In the genomic region with DNA sequence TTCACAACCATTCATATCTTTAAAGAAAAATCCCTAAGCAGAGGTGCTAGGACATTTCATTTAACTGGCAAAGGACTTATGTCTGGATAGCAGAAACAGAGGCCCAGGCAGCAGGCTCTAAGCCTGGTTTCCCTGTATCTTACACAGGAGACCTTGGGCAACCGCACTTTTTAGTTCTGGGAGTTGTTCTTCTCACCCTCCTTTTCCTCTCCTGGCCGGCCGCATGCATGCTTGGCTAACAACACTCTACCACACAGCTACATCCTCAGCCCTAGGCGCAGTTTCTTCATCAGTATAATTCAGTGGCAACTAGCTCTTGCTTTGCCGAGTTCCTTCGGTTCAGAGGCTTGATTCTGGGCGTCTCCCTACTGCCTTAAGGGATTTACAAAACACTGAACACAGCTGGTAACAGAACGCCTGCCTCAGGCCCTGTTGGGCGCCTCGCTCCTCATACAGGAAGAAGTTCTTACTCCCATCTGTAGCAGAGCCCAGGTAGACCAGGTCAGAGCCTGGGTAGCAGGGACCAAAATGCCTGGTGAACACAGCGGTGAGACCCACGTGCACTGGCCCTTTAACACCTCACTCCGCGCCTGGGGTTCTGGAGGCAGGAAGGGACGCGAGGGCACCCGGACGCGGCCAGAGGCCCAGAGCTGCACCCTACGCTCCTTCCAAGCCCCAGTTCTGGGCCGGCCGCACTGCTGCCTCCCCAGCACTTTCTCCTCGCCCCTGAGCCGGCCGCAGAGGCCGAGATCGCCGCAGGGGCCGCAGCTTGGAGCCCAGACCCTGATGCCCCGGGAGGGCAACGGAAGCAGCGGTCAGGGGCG, we compare ENCODE assay signal across 8 mouse cellular contexts. TPM values are rescaled to one million over a fixed set of nuclear protein-coding genes. Genes with fewer than 3 reads are reported as not detected.
A peak's percentile ranks its signal among the peaks of the same experiment; 100 is the strongest.
DNase-seq lines count a peak whose midpoint lies in the region; ATAC-seq and TF ChIP-seq lines count a peak whose summit lies in the region.

No protein-coding gene starts in this region.

- ATAC-seq in limb, embryonic 13.5 days (ENCODE audit: low FRiP score, low read depth), result peak; percentile 44
- peak; percentile 77 for ATAC-seq in midbrain, embryonic 16.5 days

- H3K4me2 ChIP-seq in limb, embryonic 13.5 days (replicated peaks), result peak overlapping the region; percentile 98
- peak overlapping the region; percentile 74 for H3K4me2 ChIP-seq in midbrain, embryonic 16.5 days (ENCODE audit: low read length)

- intact Hi-C loops in heart, postnatal 10 days (cut with DNase I), result no loop called here

- no peaks in the 10 kb centered on the region for H3K9me3 ChIP-seq in limb, embryonic 13.5 days
- H3K9me3 ChIP-seq in midbrain, embryonic 16.5 days (replicated peaks; ENCODE audit: control insufficient read depth, low read length, poor library complexity, severe bottlenecking), result no peaks in the 10 kb centered on the region

- no peak for TF ChIP-seq POLR2A in lung, adult 2 months (IDR thresholded peaks at IDR 0.05; ENCODE audit: borderline replicate concordance, extremely low read depth, low read depth, low read length)

- WGBS in lung, adult 2 months, result 3% methylated on average over 33 of the region's 33 CpGs
- WGBS in limb, embryonic 13.5 days, result 3% methylated on average over 33 of the region's 33 CpGs
- WGBS in midbrain, embryonic 16.5 days, result 2% methylated on average over 29 of the region's 33 CpGs

- peak overlapping the region; percentile 87 for H3K4me3 ChIP-seq in lung, adult 2 months (replicated peaks; ENCODE audit: extremely low read depth, low read depth, low read length)
- peak overlapping the region; percentile 87 for H3K4me3 ChIP-seq in limb, embryonic 13.5 days
- peak overlapping the region; percentile 77 for H3K4me3 ChIP-seq in midbrain, embryonic 16.5 days (ENCODE audit: low read depth, low read length)

- no peak for DNase-seq in lung, adult 2 months
- DNase-seq in lung, postnatal 25 days (ENCODE audit: low spot score), result no peak
- peak; percentile 34 for DNase-seq in T-cell, adult 2 months (ENCODE audit: low spot score)
- DNase-seq in fibroblast of lung, adult 2 months (ENCODE audit: low read depth), result peak; percentile 18
- peak; percentile 66 to 70 for DNase-seq in heart, postnatal 10 days
- DNase-seq in cerebellum, postnatal 36 days, result no peak

- 0 out of 2 replicates have a peak, but pooled peaks cover 6% of the 10 kb centered on the region for H3K4me1 ChIP-seq in lung, adult 2 months (ENCODE audit: control insufficient read depth, insufficient read depth, low read length)
- H3K4me1 ChIP-seq in limb, embryonic 13.5 days, result peaks cover 10% of the 10 kb centered on the region
- H3K4me1 ChIP-seq in midbrain, embryonic 16.5 days (ENCODE audit: control insufficient read depth, insufficient read depth, low read length), result peaks cover 10% of the 10 kb centered on the region

- H3K9ac ChIP-seq in limb, embryonic 13.5 days, result peak overlapping the region; percentile 82
- H3K9ac ChIP-seq in midbrain, embryonic 16.5 days (ENCODE audit: low read depth, low read length), result peak overlapping the region; percentile 94

- H3K27ac ChIP-seq in limb, embryonic 13.5 days, result no peak overlapping the region; the same call in 1 of the 2 replicates
- H3K27ac ChIP-seq in midbrain, embryonic 16.5 days (ENCODE audit: low read length), result peak overlapping the region; percentile 86

- H3K27me3 ChIP-seq in limb, embryonic 13.5 days, result peaks cover 9% of the 10 kb centered on the region; the same call in 1 of the 2 replicates
- no peaks in the 10 kb centered on the region for H3K27me3 ChIP-seq in midbrain, embryonic 16.5 days (ENCODE audit: control insufficient read depth, insufficient read depth, low read depth, low read length)

- no peak for TF ChIP-seq CTCF in lung, adult 2 months (IDR thresholded peaks at IDR 0.05; ENCODE audit: insufficient read depth, low read length)

- no peaks in the 10 kb centered on the region for H3K36me3 ChIP-seq in limb, embryonic 13.5 days
- no peaks in the 10 kb centered on the region for H3K36me3 ChIP-seq in midbrain, embryonic 16.5 days (ENCODE audit: control insufficient read depth, insufficient read depth, low read length)

RNA-seq across cellular contexts. Expression of gene Psen2, which starts 7.7 kb away (rescaled TPM):
- 70.0 and 74.4 TPM in 2 replicates for polyA plus RNA-seq in lung, adult 2 months (2012; rRNA removed)
- total RNA-seq in heart, postnatal 10 days (2021), result 10 to 100 TPM; 13.5 to 15.3 TPM
- 14.5 and 14.9 TPM in 2 replicates for polyA plus RNA-seq in limb, embryonic 13.5 days (2015; fragmentation: Nextera tagmentation; extraction: Ambion mirVana)
- 15.0 and 20.2 TPM in 2 replicates for polyA plus RNA-seq in midbrain, embryonic 16.5 days (2015; fragmentation: Nextera tagmentation; extraction: Ambion mirVana)

RNA-seq across cellular contexts. Expression of gene Coq8a, which starts 56.1 kb away (rescaled TPM):
- polyA plus RNA-seq in lung, adult 2 months (2012; rRNA removed), result 11.1 and 37.6 TPM in 2 replicates
- total RNA-seq in heart, postnatal 10 days (2021), result 100 to 1,000 TPM; 568 to 689 TPM
- 5.7 and 7.8 TPM in 2 replicates for polyA plus RNA-seq in limb, embryonic 13.5 days (2015; fragmentation: Nextera tagmentation; extraction: Ambion mirVana)
- polyA plus RNA-seq in midbrain, embryonic 16.5 days (2015; fragmentation: Nextera tagmentation; extraction: Ambion mirVana), result 2.7 and 3.2 TPM in 2 replicates

Comparison
In these comparisons a context has a peak if more than half of its experiments do, and no peak if none do; other contexts are left out.
1. DNase-seq: peak in T-cell, adult 2 months (single experiment), fibroblast of lung, adult 2 months (single experiment) and heart, postnatal 10 days (2 of 2); none in lung, adult 2 months (single experiment), lung, postnatal 25 days (single experiment) and cerebellum, postnatal 36 days (0 of 2).
2. Peak in every context shown above with its lines, with median percentiles within 50 percentile points of each other: H3K4me3 ChIP-seq.